Mouse (Mus musculus) embryo, embryonic 9.5 days (tissue): ENCODE results near the gene Olfr1394.
"Not testable (repeated sequence)": the region's sequence is repeated elsewhere in the genome, so short reads cannot be mapped to it uniquely, and the experiment has no call there.

Experiments used
- DNase-seq: peaks from one replicate; pipeline ENCODE4 v3.0.0-alpha.2; 2017; ENCODE audit errors: extremely low spot score

The Olfr1394 gene

GRCm38 (mm10) chr11:49189737-49190136 is 35.6 kb downstream of the Olfr1394 start:
- DNase-seq, result peak; percentile 29

GRCm38 (mm10) chr11:49191083-49191482 is 36.9 kb downstream of the Olfr1394 start:
- DNase-seq, result no peak

GRCm38 (mm10) chr11:49194771-49195170 is 40.6 kb downstream of the Olfr1394 start:
- DNase-seq, result not testable (repeated sequence)

GRCm38 (mm10) chr11:49195819-49196322 is 41.7 kb downstream of the Olfr1394 start:
- no peak for DNase-seq

- no peak for DNase-seq
These were observed 46.5 kb downstream of the Olfr1394 start for GRCm38 (mm10) chr11:49200666-49201065.

GRCm38 (mm10) chr11:49201142-49201541 is 47.0 kb downstream of the Olfr1394 start:
- DNase-seq, result no peak

GRCm38 (mm10) chr11:49202071-49202470 is 47.9 kb downstream of the Olfr1394 start:
- DNase-seq, result no peak

- DNase-seq, result no peak
These were observed 48.4 kb downstream of the Olfr1394 start for GRCm38 (mm10) chr11:49202523-49203061.

- peak; percentile 95 for DNase-seq
These were observed 49.1 kb downstream of the Olfr1394 start, which contains the start of gene Zfp62 for GRCm38 (mm10) chr11:49203129-49203768. Gene Zfp62 (plus strand): TSS chr11:49203292.

GRCm38 (mm10) chr11:49203771-49204497 is 49.8 kb downstream of the Olfr1394 start:
- peak; percentile 75 for DNase-seq

- DNase-seq, result no peak
These were observed 51.0 kb downstream of the Olfr1394 start for GRCm38 (mm10) chr11:49205080-49205590.

- DNase-seq, result no peak
These were observed 53.3 kb downstream of the Olfr1394 start for GRCm38 (mm10) chr11:49207495-49207894.
